Mouse (Mus musculus): ENCODE measurements around the gene Atad2b.
"Not testable (repeated sequence)": the region's sequence is repeated elsewhere in the genome, so short reads cannot be mapped to it uniquely, and the experiment has no call there.

Atad2b gene

GRCm38 (mm10) chr12:4916994-4917804, at the start of gene Atad2b:
TSS of gene Atad2b (plus strand) at chr12:4917353.
- peak; percentile 91 for DNase-seq (ENCODE audit: low read depth, low spot score)

GRCm38 (mm10) chr12:4868924-4869323, 48.2 kb upstream of the Atad2b start:
- DNase-seq (ENCODE audit: low read depth, low spot score): no peak

- no peak for DNase-seq (ENCODE audit: low read depth, low spot score)
These were observed 45.9 kb upstream of the Atad2b start for GRCm38 (mm10) chr12:4871260-4871659.

GRCm38 (mm10) chr12:4872273-4872672, 44.9 kb upstream of the Atad2b start:
- no peak for DNase-seq (ENCODE audit: low read depth, low spot score)

GRCm38 (mm10) chr12:4872983-4873477, 44.1 kb upstream of the Atad2b start:
- no peak for DNase-seq (ENCODE audit: low read depth, low spot score)

GRCm38 (mm10) chr12:4873531-4873930, 43.6 kb upstream of the Atad2b start:
- DNase-seq (ENCODE audit: low read depth, low spot score): no peak

GRCm38 (mm10) chr12:4874161-4874927, 42.8 kb upstream of the Atad2b start, which contains the start of gene Mfsd2b:
TSS of gene Mfsd2b (minus strand) at chr12:4874359.
- DNase-seq (ENCODE audit: low read depth, low spot score): peak; percentile 83

GRCm38 (mm10) chr12:4875623-4876022, 41.5 kb upstream of the Atad2b start:
- DNase-seq (ENCODE audit: low read depth, low spot score): no peak

GRCm38 (mm10) chr12:4878296-4878783, 38.8 kb upstream of the Atad2b start:
- DNase-seq (ENCODE audit: low read depth, low spot score): peak; percentile 64

- DNase-seq (ENCODE audit: low read depth, low spot score): peak; percentile 60
These were observed 38.1 kb upstream of the Atad2b start for GRCm38 (mm10) chr12:4879048-4879447.

GRCm38 (mm10) chr12:4882086-4882485, 35.1 kb upstream of the Atad2b start:
- no peak for DNase-seq (ENCODE audit: low read depth, low spot score)

GRCm38 (mm10) chr12:4885062-4885461, 32.1 kb upstream of the Atad2b start:
- no peak for DNase-seq (ENCODE audit: low read depth, low spot score)

- not testable (repeated sequence) for DNase-seq (ENCODE audit: low read depth, low spot score)
These were observed 30.6 kb upstream of the Atad2b start for GRCm38 (mm10) chr12:4886581-4886980.

GRCm38 (mm10) chr12:4888739-4889138, 28.4 kb upstream of the Atad2b start:
- no peak for DNase-seq (ENCODE audit: low read depth, low spot score)

GRCm38 (mm10) chr12:4889251-4889650, 27.9 kb upstream of the Atad2b start:
- DNase-seq (ENCODE audit: low read depth, low spot score): no peak

GRCm38 (mm10) chr12:4889891-4890290, 27.3 kb upstream of the Atad2b start:
- no peak for DNase-seq (ENCODE audit: low read depth, low spot score)

GRCm38 (mm10) chr12:4898024-4898423, 19.1 kb upstream of the Atad2b start:
- DNase-seq (ENCODE audit: low read depth, low spot score): peak; percentile 98

GRCm38 (mm10) chr12:4905946-4906345, 11.2 kb upstream of the Atad2b start:
- peak; percentile 74 for DNase-seq (ENCODE audit: low read depth, low spot score)

GRCm38 (mm10) chr12:4906476-4906875, 10.7 kb upstream of the Atad2b start:
- DNase-seq (ENCODE audit: low read depth, low spot score): no peak

- DNase-seq (ENCODE audit: low read depth, low spot score): peak; percentile 89
These were observed 9.9 kb upstream of the Atad2b start, which contains the start of gene Ubxn2a for GRCm38 (mm10) chr12:4906951-4907906. TSS of gene Ubxn2a (minus strand) at chr12:4907705.

GRCm38 (mm10) chr12:4908391-4908790, 8.8 kb upstream of the Atad2b start:
- peak; percentile 59 for DNase-seq (ENCODE audit: low read depth, low spot score)
